Mouse (Mus musculus): ENCODE data around the gene Exoc6b. TPM values are rescaled to one million over a fixed set of nuclear protein-coding genes. Genes with fewer than 3 reads are reported as not detected.

Gene Exoc6b
- polyA plus RNA-seq, 1 experiment from 2014 or later: 41.6 TPM

DNA sequence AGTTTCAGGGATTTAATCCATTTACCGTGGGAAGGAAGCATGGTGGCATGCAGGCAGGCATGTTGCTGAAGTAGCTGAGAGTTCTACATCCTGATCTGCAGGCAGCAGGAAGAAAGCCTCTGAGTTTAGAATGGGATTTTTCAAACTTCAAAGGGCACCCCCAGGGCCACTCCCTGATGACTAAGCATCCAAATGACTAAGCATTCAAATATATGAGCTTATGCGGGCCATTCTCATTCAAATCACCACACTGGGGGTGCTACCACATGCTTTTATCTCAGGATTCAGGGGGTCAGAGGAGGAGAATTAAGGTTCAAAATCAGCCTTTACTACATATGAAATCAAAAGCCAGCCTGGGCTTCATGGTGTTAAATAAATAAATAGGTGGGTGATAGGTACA lies 5.7 kb upstream of the Exoc6b start:
- H3K4me3 ChIP-seq (ENCODE audit: low read depth, low read length): no peak overlapping the region
- H3K27ac ChIP-seq (ENCODE audit: low read depth, low read length): no peak overlapping the region
- ATAC-seq (ENCODE audit: insufficient read depth, low FRiP score, low TSS enrichment): no peak
- no peak overlapping the region for H3K9ac ChIP-seq (ENCODE audit: low read length)
- no peaks in the 10 kb centered on the region for H3K36me3 ChIP-seq (ENCODE audit: control insufficient read depth, insufficient read depth, low read length)
- no peak overlapping the region for H3K4me2 ChIP-seq (ENCODE audit: low read depth)
- H3K27me3 ChIP-seq (ENCODE audit: control insufficient read depth, insufficient read depth, low read length): no peaks in the 10 kb centered on the region
- DNase-seq (ENCODE audit: low spot score): no peak
- 18% methylated on average over 2 of the region's 2 CpGs for WGBS
- no peaks in the 10 kb centered on the region for H3K4me1 ChIP-seq (ENCODE audit: control insufficient read depth, insufficient read depth, low read length)
- H3K9me3 ChIP-seq (ENCODE audit: control insufficient read depth, low read length): no peaks in the 10 kb centered on the region

DNA sequence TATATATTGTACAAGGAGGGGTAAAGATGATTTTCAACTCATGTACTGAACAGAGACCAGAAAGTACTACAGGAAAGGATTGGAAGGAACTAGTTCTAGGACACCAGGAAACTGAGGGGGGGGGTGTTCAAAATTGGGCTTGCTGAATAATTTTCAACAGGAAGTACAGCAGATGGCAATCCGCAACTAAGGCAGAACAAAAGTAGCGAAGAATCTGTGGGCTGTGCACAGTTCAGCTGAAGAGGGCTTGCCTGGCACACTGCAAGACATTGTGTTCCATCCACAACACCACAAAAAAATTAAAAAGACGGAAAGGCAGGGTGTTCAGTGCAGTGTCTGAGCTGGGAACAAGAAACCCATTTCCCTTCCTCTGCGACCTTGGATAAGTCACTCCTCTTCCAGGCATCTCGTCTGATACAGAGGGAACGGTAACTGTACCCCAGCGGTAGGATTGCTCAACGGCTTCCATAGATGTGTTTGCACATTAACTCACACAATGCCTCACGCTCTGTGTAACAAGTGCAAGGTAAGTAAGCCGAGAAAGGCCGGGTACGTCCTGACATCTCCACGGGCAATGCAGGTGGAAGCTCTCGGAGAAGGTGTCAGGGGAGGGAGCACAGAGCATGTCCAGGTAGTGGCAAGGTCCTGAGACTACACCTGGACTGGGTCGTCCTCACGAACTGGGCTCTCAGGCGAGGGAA lies 841 bp downstream of the Exoc6b start:
- Histone ChIP-seq H3K27ac (ENCODE audit: low read depth, low read length) (no peak overlapping the region), H3K4me2 (ENCODE audit: low read depth) (peak overlapping the region; percentile 70), H3K9me3 (ENCODE audit: control insufficient read depth, low read length) (no peaks in the 10 kb centered on the region), H3K4me1 (ENCODE audit: control insufficient read depth, insufficient read depth, low read length) (peaks cover 8% of the 10 kb centered on the region), H3K9ac (ENCODE audit: low read length) (peak overlapping the region; percentile 89), H3K27me3 (ENCODE audit: control insufficient read depth, insufficient read depth, low read length) (no peaks in the 10 kb centered on the region), H3K4me3 (ENCODE audit: low read depth, low read length) (peak overlapping the region; percentile 94), H3K36me3 (ENCODE audit: control insufficient read depth, insufficient read depth, low read length) (no peaks in the 10 kb centered on the region)
- ATAC-seq (ENCODE audit: insufficient read depth, low FRiP score, low TSS enrichment) (peak; percentile 15; the same call in 1 of the 2 replicates), DNase-seq (ENCODE audit: low spot score) (peak; percentile 29)
- 5% methylated on average over 17 of the region's 17 CpGs for WGBS

DNA sequence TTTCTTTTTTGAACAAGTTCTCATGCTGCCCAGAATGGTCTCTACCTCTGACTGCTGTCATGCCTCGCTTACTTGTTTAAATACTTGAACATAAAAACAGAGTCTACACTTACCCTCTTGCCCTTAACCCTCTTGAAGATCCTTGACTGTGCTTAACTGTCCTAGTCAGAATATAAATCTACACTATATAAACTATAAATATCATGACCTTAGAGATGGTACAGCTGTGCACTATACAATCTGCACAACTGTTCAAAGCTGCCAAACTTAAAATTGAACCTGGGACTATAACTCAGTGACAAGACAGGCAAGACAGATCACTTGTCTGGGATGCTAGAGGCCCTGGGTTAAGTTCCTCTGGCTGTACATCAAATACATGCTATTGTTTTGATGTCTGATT lies 11.7 kb downstream of the Exoc6b start:
- Histone ChIP-seq H3K4me3 (ENCODE audit: low read depth, low read length) (no peak overlapping the region), H3K36me3 (ENCODE audit: control insufficient read depth, insufficient read depth, low read length) (no peaks in the 10 kb centered on the region), H3K4me2 (ENCODE audit: low read depth) (no peak overlapping the region), H3K27ac (ENCODE audit: low read depth, low read length) (no peak overlapping the region), H3K9ac (ENCODE audit: low read length) (no peak overlapping the region), H3K4me1 (ENCODE audit: control insufficient read depth, insufficient read depth, low read length) (no peaks in the 10 kb centered on the region), H3K9me3 (ENCODE audit: control insufficient read depth, low read length) (no peaks in the 10 kb centered on the region), H3K27me3 (ENCODE audit: control insufficient read depth, insufficient read depth, low read length) (no peaks in the 10 kb centered on the region)
- WGBS: 64% methylated on average over 1 of the region's 1 CpGs
- no peak for DNase-seq (ENCODE audit: low spot score)
- no peak for ATAC-seq (ENCODE audit: insufficient read depth, low FRiP score, low TSS enrichment)

DNA sequence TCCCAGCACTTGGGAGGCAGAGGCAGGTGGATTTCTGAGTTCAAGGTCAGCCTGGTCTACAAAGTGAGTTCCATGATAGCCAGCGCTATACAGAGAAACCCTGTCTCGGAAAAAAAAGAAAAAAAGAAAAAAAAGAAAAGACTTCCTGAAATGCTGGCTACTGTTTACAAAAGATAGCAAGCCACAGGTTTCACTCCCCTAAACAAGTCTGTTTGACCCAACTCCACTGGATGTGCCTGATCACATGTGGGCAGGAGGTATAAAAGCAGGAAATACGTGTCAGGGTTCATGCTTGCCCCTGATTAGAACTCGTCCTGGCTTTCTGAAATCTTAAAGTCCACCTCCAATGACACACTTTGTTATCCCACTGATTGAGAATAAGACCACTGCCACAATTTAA lies 18.2 kb downstream of the Exoc6b start:
- Histone ChIP-seq H3K4me3 (ENCODE audit: low read depth, low read length) (no peak overlapping the region), H3K9me3 (ENCODE audit: control insufficient read depth, low read length) (no peaks in the 10 kb centered on the region), H3K4me2 (ENCODE audit: low read depth) (no peak overlapping the region), H3K4me1 (ENCODE audit: control insufficient read depth, insufficient read depth, low read length) (no peaks in the 10 kb centered on the region), H3K27me3 (ENCODE audit: control insufficient read depth, insufficient read depth, low read length) (no peaks in the 10 kb centered on the region), H3K27ac (ENCODE audit: low read depth, low read length) (no peak overlapping the region), H3K9ac (ENCODE audit: low read length) (no peak overlapping the region), H3K36me3 (ENCODE audit: control insufficient read depth, insufficient read depth, low read length) (no peaks in the 10 kb centered on the region)
- DNase-seq (ENCODE audit: low spot score): no peak
- ATAC-seq (ENCODE audit: insufficient read depth, low FRiP score, low TSS enrichment): no peak
- 90% methylated on average over 4 of the region's 4 CpGs for WGBS

DNA sequence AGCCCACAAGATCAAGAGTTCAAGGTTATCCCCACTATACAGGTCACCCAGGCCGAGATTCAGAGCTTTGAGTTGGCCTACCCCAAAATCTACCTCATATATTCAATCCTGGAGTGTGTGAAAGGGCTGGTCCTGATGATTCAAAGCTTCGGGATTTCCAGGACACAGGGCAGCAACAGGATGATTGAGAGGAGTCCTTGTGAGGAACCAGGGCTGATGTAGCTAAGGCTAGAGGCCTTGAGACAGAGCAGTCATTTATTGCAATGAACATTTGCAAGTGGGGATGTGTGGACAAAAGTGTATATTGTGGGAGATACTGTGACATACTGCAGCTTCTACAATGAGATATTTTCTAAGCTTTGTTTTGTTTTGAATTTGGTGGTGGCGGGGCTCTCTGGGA lies 22.8 kb downstream of the Exoc6b start:
- ATAC-seq (ENCODE audit: insufficient read depth, low FRiP score, low TSS enrichment) (no peak), DNase-seq (ENCODE audit: low spot score) (no peak)
- Histone ChIP-seq H3K36me3 (ENCODE audit: control insufficient read depth, insufficient read depth, low read length) (no peaks in the 10 kb centered on the region), H3K9me3 (ENCODE audit: control insufficient read depth, low read length) (no peaks in the 10 kb centered on the region), H3K4me2 (ENCODE audit: low read depth) (no peak overlapping the region), H3K9ac (ENCODE audit: low read length) (no peak overlapping the region), H3K4me3 (ENCODE audit: low read depth, low read length) (no peak overlapping the region), H3K27ac (ENCODE audit: low read depth, low read length) (no peak overlapping the region), H3K4me1 (ENCODE audit: control insufficient read depth, insufficient read depth, low read length) (no peaks in the 10 kb centered on the region), H3K27me3 (ENCODE audit: control insufficient read depth, insufficient read depth, low read length) (no peaks in the 10 kb centered on the region)
- WGBS: 84% methylated on average over 3 of the region's 3 CpGs

DNA sequence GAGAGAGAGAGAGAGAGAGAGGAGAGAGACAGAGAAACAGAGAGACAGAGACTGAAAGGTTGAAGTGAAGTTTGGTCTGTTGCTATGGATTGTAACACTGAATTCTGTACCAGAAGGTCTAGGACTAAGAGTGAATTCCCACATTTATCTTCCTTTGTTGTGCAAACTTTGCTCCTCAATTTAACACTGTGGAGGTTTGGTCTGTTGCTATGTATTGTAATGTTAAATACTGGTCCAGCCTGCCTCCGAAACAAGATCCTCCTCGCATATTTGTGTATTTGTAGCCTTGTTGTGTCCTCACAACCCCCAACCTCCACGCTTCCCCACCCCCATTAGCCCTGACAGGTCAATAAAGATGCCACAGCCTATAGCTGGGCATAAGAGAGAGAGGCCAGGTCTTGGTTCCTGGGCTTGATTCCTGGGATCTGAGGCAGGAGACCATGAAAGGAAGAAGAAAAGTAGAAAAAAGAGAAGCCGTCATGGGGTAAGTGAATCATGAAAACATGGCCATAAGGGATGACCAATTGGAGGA lies 24.6 kb downstream of the Exoc6b start:
- no peak overlapping the region for H3K4me2 ChIP-seq (ENCODE audit: low read depth)
- WGBS: 32% methylated on average over 4 of the region's 4 CpGs

DNA sequence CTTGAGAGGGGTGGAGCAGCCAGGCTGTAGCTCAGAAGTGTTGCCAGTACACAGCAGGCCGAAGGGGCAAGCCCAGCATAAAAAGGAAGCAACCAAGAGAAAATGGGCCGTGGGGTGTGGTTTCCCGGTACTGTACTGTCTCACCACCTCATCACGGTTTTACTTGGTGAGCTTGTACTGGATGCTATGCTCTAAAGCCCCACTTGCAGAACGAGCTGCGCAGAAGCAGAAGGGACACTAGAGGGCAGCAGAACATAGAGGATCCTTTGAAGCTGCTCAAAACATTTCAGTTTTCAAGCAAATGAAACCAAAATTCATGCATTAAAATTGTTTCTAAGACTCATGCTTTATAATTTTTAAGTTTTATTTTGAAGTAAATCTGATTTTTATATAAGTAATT lies 31.6 kb downstream of the Exoc6b start:
- H3K4me3 ChIP-seq (ENCODE audit: low read depth, low read length): no peak overlapping the region
- 6% methylated on average over 6 of the region's 6 CpGs for WGBS
- DNase-seq (ENCODE audit: low spot score) (peak; percentile 68), ATAC-seq (ENCODE audit: insufficient read depth, low FRiP score, low TSS enrichment) (no peak)
- no peaks in the 10 kb centered on the region for H3K9me3 ChIP-seq (ENCODE audit: control insufficient read depth, low read length)
- no peaks in the 10 kb centered on the region for H3K36me3 ChIP-seq (ENCODE audit: control insufficient read depth, insufficient read depth, low read length)
- H3K4me2 ChIP-seq (ENCODE audit: low read depth): no peak overlapping the region
- no peak overlapping the region for H3K9ac ChIP-seq (ENCODE audit: low read length)
- H3K27ac ChIP-seq (ENCODE audit: low read depth, low read length): no peak overlapping the region
- H3K27me3 ChIP-seq (ENCODE audit: control insufficient read depth, insufficient read depth, low read length): no peaks in the 10 kb centered on the region
- H3K4me1 ChIP-seq (ENCODE audit: control insufficient read depth, insufficient read depth, low read length): no peaks in the 10 kb centered on the region

More for the DNA sequence above, 24.6 kb downstream of the Exoc6b start:
- ATAC-seq (ENCODE audit: insufficient read depth, low FRiP score, low TSS enrichment): no peak
- Histone ChIP-seq H3K9me3 (ENCODE audit: control insufficient read depth, low read length) (no peaks in the 10 kb centered on the region), H3K4me1 (ENCODE audit: control insufficient read depth, insufficient read depth, low read length) (no peaks in the 10 kb centered on the region), H3K9ac (ENCODE audit: low read length) (no peak overlapping the region), H3K36me3 (ENCODE audit: control insufficient read depth, insufficient read depth, low read length) (no peaks in the 10 kb centered on the region), H3K27ac (ENCODE audit: low read depth, low read length) (no peak overlapping the region), H3K27me3 (ENCODE audit: control insufficient read depth, insufficient read depth, low read length) (no peaks in the 10 kb centered on the region), H3K4me3 (ENCODE audit: low read depth, low read length) (no peak overlapping the region)
- DNase-seq (ENCODE audit: low spot score): no peak

DNA sequence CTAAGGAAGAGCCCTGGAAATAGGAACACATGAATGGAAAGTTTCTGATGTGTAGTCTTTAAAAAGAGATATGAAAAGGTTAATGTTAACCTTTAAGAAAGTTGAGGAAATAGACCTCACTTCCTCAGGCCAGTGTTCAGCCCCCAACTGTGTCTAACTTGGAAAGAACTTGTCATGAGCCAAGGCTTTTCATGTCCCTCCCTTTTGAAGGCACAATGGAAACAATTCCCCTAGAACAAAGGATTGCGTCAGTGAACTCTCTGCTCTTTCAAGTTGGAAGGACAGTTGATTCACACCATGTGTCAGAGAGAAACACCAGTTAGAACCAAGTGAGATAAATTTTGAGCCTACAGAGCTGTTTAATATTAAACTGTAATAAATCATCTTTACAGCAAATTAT lies 39.6 kb downstream of the Exoc6b start:
- 39% methylated on average over 1 of the region's 1 CpGs for whole genome bisulfite sequencing
- ATAC-seq (ENCODE audit: insufficient read depth, low FRiP score, low TSS enrichment) (no peak), DNase-seq (ENCODE audit: low spot score) (no peak)

DNA sequence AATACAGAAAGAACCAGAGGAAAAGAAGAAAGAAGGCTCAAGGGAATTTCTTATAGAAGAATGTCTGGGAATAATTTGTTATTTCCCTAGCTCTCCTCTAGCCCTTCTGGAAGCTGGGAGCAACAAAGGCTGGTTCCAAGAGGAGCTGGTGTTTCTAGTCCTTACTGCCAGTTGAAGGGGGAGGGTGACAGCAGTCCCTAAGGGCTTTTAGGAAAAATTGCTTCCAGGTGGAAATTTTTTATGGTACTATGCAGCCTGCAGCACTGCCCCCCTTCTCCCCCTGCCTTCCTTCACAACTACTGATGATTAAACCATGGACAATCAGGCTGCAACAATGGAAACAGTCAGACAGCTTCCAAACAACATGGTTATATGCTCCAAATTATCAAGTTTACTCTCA lies 44.9 kb downstream of the Exoc6b start:
- Histone ChIP-seq H3K9me3 (ENCODE audit: control insufficient read depth, low read length) (no peaks in the 10 kb centered on the region), H3K4me2 (ENCODE audit: low read depth) (no peak overlapping the region), H3K9ac (ENCODE audit: low read length) (no peak overlapping the region), H3K4me3 (ENCODE audit: low read depth, low read length) (no peak overlapping the region), H3K27ac (ENCODE audit: low read depth, low read length) (no peak overlapping the region), H3K27me3 (ENCODE audit: control insufficient read depth, insufficient read depth, low read length) (no peaks in the 10 kb centered on the region), H3K4me1 (ENCODE audit: control insufficient read depth, insufficient read depth, low read length) (peaks cover 2% of the 10 kb centered on the region; the same call in 1 of the 2 replicates), H3K36me3 (ENCODE audit: control insufficient read depth, insufficient read depth, low read length) (no peaks in the 10 kb centered on the region)
- no peak for ATAC-seq (ENCODE audit: insufficient read depth, low FRiP score, low TSS enrichment)
- no peak for DNase-seq (ENCODE audit: low spot score)

More for the DNA sequence above, 39.6 kb downstream of the Exoc6b start:
- Histone ChIP-seq H3K36me3 (ENCODE audit: control insufficient read depth, insufficient read depth, low read length) (no peaks in the 10 kb centered on the region), H3K27me3 (ENCODE audit: control insufficient read depth, insufficient read depth, low read length) (no peaks in the 10 kb centered on the region), H3K4me2 (ENCODE audit: low read depth) (no peak overlapping the region), H3K4me3 (ENCODE audit: low read depth, low read length) (no peak overlapping the region), H3K9ac (ENCODE audit: low read length) (no peak overlapping the region), H3K27ac (ENCODE audit: low read depth, low read length) (no peak overlapping the region), H3K9me3 (ENCODE audit: control insufficient read depth, low read length) (no peaks in the 10 kb centered on the region), H3K4me1 (ENCODE audit: control insufficient read depth, insufficient read depth, low read length) (no peaks in the 10 kb centered on the region)
